Comparison of ENCODE assay signal across 18 mouse cellular contexts in the genomic region with DNA sequence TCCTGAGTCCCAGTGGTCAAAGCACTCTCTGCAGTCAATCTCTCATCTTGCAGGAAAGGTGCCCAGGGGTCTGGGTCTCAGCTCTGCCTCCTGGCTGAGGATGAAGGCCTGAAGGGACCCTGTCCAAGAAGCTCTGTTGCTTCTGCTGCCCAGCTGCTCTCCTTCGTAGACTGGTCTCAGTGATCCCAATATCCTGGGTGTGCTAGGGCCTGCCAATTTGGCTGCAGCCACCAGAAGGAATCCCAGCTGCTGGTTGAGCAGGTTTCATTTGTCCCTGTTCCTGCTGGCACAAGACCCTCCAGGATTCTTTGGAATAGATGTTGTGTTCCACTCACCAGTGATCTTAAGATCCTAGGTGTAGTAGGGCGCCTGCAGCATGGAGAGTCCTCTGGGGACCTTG.
"Had no signal": no experiment of that assay in that cellular context is flagged by ENCODE, and none has a peak within 500 bp of the region (broad histone marks: within the 10 kb centered on the region; RNA-seq: fewer than 3 reads in every experiment).

No protein-coding gene starts in this region.

- H3K9me3 ChIP-seq: midbrain, embryonic 10.5 days; midbrain, embryonic 13.5 days; neural tube, embryonic 13.5 days; neural tube, embryonic 15.5 days had no signal

- H3K36me3 ChIP-seq: midbrain, embryonic 10.5 days; midbrain, embryonic 13.5 days; neural tube, embryonic 13.5 days; neural tube, embryonic 15.5 days had no signal

- H3K27me3 ChIP-seq: midbrain, embryonic 13.5 days; neural tube, embryonic 13.5 days; neural tube, embryonic 15.5 days had no signal

- H3K27ac ChIP-seq: midbrain, embryonic 10.5 days; midbrain, embryonic 13.5 days; neural tube, embryonic 13.5 days; neural tube, embryonic 15.5 days had no signal

- H3K9ac ChIP-seq: lung, embryonic 14.5 days; midbrain, embryonic 13.5 days; neural tube, embryonic 13.5 days; neural tube, embryonic 15.5 days had no signal

- ATAC-seq: midbrain, embryonic 13.5 days; midbrain, embryonic 16.5 days had no signal

- DNase-seq: lung, adult 18-20 months; lung, embryonic 14.5 days; lung, postnatal 10 days; lung, postnatal 4 days; retina, postnatal 1 day; right cerebral cortex, adult 18-20 months; right cerebral cortex, postnatal 25 days; right cerebral cortex, postnatal 4 days; spleen, adult 18-20 months; thymus, adult 18-20 months; thymus, postnatal 14 days; thymus, postnatal 36 days had no signal

- H3K4me3 ChIP-seq: midbrain, embryonic 10.5 days; midbrain, embryonic 13.5 days; myocyte; neural tube, embryonic 13.5 days; neural tube, embryonic 15.5 days had no signal

- H3K4me2 ChIP-seq: lung, embryonic 14.5 days; midbrain, embryonic 13.5 days; neural tube, embryonic 13.5 days; neural tube, embryonic 15.5 days had no signal

- H3K4me1 ChIP-seq: midbrain, embryonic 10.5 days; midbrain, embryonic 13.5 days; neural tube, embryonic 13.5 days; neural tube, embryonic 15.5 days had no signal
